Mouse (Mus musculus) inflammation-experienced regulatory T-cells, adult 6 months (primary cell): ENCODE measurements at regions not wholly inside any gene's neighbourhood (a gene's known extent, or its start where the extent isn't known, plus 50 kb on each side); places are given as distances from the start of the nearest gene placed in this dataset.

Experiments
- ATAC-seq: one replicate; pipeline ENCODE4 v1.8.0; 2017

DNA sequence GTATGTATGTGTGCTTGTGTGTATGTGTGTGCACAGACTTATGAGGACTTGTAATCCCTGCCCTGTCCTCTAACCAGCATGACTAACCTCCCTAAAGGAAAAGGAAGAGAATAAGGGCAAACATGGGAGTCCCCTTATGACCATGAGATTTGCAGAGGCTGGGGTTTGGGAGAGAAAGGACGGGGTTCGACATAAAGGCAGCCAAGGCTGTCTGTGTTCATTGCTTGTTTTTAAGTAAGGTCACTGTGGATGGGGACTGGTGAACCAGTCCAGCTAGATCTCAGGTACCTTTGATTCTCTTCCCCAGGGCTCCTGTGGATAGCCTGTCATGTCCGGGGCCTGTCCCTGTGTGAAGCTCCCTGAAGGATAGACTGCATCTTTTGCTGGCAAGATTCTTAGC, 55.6 kb downstream of the Irf2bp2 start:
- no peak for ATAC-seq

GRCm38 (mm10) chr8:126536928-126537618, 56.7 kb downstream of the Irf2bp2 start:
- ATAC-seq = no peak

- ATAC-seq = peak; percentile 58
These were observed 57.5 kb downstream of the Irf2bp2 start for GRCm38 (mm10) chr8:126536132-126536927.

- no peak for ATAC-seq
These were observed 57.6 kb upstream of the Tarbp1 start for GRCm38 (mm10) chr8:126532284-126532974.

- ATAC-seq = no peak
These were observed 56.6 kb upstream of the Tarbp1 start for GRCm38 (mm10) chr8:126531459-126531858.

DNA sequence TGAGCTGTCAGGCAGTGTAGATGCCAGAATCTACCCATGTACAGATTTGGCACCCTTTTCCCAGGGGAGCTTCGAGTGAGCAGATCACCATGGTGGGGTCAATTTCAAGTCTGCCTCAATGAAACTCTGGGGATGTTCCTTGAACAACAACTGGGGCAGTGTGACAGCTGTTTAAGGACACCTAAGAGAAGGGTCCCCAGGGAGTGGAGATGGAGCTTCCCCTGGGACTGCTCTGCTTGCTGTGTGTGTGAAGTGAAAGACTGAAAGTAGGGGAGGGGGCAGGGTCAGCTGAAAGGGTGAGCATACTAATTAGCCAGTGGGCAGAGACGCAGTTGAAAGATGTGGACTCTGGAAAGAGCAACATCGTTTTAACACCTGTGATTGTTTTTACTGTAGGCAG, 54.5 kb upstream of the Tarbp1 start:
- no peak for ATAC-seq

GRCm38 (mm10) chr8:126528434-126529080, 53.7 kb upstream of the Tarbp1 start:
- ATAC-seq = no peak

DNA sequence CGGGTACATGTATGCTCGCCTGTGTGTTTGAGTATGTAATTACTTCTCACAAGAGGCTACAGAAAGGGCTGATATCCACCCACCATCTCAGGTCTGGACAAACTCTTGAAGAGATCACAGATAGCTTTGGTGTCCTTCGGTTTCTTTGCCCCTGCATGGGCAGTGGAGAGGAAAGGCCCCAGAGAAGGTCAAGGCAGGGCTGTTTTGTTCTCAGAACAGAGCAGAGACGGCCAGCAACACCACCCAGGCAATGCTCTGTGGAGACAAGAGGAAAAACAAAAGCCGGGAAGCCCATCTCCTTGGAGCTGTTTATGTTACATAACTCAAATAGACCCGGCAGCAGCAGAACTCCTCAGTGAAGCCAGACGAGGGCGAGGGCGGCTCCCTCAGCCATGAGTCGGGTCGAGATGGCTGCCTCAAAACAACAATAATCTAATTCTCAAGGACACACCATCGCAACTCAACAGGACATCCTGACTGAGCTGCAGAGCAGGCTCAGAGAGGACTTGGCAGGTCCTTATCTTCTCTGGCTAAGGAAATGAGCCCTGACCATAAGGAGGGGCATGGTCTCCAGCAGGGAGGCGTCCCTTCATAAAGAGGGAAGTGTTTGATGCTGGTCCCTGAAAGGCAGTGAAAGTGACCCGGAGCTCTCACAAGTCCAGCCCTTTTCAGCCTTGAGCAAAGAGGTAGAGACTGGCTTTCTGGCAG, 52.2 kb upstream of the Tarbp1 start:
- ATAC-seq = no peak

DNA sequence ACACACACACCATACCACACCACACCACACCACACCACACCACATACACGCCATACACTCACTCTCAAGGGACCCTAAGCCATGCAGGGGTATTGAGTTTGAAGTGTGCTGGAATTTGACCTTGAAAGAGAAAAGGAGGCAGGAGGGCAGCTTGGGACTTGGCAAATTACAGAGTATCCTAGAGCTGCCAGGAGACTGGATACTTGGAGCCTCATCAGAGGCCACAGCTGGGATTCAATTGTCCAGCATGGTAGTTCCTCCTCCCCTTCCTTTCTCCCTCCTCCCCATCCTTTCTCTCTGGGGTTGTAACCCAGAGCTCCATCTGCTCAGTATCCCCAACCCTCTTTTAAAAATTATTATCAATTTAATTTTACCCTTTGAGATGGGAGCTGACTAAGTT, 50.7 kb upstream of the Tarbp1 start:
- no peak for ATAC-seq
